Mouse (Mus musculus) mouse trophoblast stem cell (cell line): ENCODE measurements at regions not wholly inside any gene's neighbourhood (a gene's known extent, or its start where the extent isn't known, plus 50 kb on each side); places are given as distances from the start of the nearest gene placed in this dataset.

Experiments used
- in situ Hi-C, 2 experiments: fragments of 300-500 bp; cut with MseI, MboI; formaldehyde crosslinking; loops; 2 replicates in 1 of 2; 3 replicates in 1 of 2; pipeline ENCODE4 v1.15.1; 2025

DNA sequence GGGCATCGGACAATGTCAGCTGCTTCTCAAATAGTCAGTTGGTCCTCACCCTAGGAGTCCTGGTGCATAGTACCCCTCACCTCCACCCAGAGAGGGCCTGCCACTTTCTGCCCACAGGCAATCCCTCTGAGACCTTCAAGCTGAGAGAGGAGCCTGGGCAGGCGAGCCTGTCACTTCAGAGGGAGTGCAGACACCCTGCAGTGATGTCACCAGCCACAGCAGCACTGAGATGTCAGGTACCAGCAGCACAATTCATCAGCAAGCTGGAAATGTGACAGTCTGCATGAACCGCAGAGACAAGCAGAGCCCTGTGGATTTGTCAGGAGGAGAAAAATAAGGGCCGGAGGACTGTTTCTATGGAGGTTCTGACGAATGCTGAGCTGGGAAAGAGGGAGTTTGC, 324.3 kb downstream of the Qk start:
- in situ Hi-C loops = no loop called here

DNA sequence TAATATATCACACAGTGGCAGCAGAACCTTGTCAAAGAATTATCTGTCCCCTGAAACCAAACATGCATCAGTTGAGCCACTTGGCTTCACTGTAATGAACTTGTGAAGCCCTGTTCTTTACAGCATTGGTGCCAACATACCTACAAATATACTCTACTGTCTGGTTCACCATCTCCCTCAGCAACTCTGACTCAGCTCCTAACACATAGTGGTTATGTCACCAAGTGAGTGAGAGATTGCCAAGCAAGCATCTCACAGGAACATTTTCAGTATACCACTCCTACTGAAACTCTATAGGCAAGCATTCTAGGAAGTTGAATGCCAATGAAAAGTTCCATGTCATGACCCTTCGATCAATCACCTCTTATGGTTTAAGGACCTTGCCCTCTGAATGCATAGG, 321.2 kb upstream of the Pabpc6 start:
- in situ Hi-C loops = no loop called here

GRCm38 (mm10) chr17:9981273-9981672, 311.8 kb upstream of the Pabpc6 start:
- in situ Hi-C loops = no loop called here

DNA sequence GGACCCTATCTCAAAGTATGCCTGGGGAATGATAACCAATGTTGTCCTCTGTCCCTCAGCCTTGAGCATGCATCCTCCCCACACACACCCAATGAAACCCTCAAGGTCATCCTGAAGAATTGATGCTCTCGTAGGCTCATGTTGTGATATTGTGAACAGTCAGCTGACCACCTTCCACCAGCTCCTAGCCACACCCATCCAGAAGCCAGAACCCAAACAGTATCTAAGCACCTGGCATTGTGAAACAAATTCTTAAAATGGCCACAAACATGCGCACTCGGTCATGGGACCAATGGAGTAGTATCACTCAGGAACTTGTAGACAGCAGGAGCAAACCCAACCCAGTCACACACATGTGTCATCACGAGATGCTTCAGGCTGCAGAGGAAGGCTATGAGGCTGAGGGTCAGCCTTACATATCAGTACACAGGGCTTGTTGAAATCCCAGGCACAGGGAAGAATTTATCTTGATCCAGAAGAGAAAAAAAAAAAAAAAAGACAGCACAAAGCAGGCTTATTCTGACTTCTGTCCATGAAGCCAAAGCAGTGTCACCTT, 307.4 kb upstream of the Pabpc6 start:
- in situ Hi-C loops = no loop called here

- in situ Hi-C loops = no loop called here
These were observed 306.5 kb upstream of the Pabpc6 start for GRCm38 (mm10) chr17:9975995-9976394.

GRCm38 (mm10) chr17:9975153-9975552, 305.6 kb upstream of the Pabpc6 start:
- in situ Hi-C loops = no loop called here

DNA sequence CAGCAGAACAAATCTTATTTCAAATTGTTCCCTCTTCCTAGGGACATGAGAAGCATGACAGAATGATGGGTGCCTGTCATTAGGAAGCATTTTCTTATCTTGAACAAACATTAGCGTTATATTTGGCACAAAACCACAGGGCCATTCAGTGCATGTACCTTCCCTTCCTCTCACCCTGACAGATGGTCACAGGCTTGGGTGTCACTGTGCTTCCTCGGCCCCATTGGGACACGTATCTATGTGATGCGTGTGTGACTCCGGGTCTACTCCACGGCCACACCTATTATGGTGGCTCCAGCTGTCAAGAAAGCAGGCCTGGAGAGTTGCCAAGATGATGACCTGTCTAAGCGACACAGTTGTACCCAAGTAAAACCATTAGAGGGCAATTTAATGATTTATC, 298.5 kb upstream of the Pabpc6 start:
- in situ Hi-C loops = no loop called here

GRCm38 (mm10) chr17:9962893-9963436, 293.4 kb upstream of the Pabpc6 start:
- in situ Hi-C loops = no loop called here

DNA sequence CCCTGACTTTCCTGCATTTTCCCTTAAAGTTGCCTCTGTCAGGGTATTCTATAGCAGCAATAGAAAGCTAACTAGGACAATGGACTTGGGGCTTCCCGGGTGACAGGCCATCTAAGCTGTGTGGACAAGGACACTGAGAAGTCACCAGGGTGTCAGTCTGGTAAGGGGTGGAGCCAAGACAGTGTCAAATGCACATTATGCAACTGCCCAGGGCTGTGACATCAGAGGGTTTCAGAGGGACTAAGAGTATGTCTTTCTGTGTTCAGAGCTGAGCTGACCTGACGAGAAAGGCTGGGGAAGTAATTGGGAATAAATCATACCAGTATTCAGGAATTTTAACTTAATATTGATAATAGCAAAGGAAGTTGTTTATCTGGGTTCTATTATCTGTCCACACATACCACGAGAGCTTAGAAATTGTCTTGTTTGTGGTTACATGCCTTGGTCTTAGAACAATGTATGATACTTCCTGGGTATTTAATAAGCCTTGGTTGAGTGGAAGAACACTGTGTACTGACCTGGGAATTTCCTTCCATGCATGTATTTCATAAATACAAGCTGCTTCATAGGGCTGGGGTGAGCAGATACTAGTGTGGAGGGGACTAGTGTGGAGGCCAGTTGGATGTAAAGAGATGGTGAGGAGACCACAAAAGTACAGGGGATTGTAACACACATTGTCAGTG, 279.6 kb upstream of the Pabpc6 start:
- in situ Hi-C loops = no loop called here

DNA sequence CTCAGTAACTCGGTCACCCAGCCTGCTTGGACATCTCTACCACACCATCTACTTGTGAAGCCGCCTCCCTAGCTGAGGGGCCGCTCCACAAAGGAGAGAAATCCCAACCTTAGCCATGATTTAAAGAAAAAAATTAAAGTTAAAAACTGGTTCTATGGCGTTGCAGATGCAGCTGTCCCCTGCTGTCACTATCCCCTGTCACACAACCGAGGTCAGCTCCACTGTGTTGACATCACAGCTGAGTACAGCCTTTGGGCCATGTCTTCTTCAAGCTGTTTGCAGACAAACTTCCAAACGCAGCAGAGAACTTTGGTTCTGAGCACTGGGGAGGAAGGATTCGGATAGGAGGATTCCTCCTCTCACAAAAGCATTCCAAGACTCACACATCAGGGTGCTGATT, 278.1 kb upstream of the Pabpc6 start:
- in situ Hi-C loops = no loop called here

GRCm38 (mm10) chr17:9944513-9944912, 275.0 kb upstream of the Pabpc6 start:
- in situ Hi-C loops = no loop called here

GRCm38 (mm10) chr17:9942171-9942570, 272.7 kb upstream of the Pabpc6 start:
- in situ Hi-C loops = no loop called here

GRCm38 (mm10) chr17:9939576-9939975, 270.1 kb upstream of the Pabpc6 start:
- in situ Hi-C loops = no loop called here

GRCm38 (mm10) chr17:9938426-9938825, 268.9 kb upstream of the Pabpc6 start:
- in situ Hi-C loops = no loop called here

DNA sequence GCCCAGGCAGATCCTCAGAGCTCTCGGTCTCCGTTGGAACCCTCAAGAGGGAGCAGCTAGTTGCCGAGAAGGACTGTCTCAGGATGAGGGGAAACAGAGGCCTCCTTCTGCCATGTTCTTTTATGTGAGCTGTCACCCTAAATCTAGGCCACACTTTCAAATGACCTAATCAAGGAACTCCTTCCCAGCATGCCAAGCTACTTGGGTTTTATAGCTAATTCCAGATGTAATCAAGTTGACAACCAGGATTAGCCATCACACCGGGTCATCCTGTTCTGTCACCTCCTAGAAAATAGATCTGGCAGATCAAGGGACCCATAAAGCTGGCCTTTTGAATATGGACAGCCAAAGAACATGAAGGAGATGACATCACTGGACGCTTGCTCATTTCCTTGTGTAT, 267.7 kb upstream of the Pabpc6 start:
- in situ Hi-C loops = no loop called here

DNA sequence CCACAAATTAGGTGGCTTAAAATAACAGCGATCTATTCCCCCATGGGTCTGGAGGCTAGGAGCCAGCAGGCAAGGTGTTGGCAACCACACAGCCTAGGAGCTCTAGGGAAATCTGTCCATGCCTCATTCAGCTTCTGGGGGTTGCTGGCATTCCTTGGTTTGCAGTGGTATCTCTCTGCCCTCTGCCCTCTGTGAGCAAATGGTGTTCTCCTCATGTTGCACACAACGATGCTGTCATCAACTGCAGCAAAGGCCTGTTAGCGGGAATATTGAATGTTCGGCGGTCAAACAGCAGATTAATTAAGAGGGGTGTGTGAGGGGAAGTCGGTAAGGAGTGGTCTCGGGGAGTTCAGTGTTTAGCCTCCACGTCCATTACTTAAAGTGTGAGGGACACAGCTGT, 262.7 kb upstream of the Pabpc6 start:
- in situ Hi-C loops = no loop called here

DNA sequence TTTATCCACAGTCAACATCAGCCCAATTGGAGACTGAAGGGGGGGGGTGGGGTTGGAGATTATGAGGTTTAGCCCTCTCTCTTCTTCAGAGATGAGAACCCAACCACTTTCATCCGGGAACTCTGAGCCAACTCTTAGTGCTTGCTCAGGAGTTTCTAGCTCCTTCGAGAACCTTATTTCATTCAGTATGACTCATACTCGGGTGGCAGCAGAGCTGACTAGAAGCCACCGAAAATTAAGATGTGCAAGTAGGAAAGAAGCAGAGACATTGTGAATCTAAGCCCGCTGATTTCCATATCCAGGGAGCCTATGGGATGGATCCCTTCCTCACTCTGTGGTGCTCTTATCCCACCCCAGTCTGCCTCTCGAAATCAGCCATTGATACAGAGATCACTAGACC, 262.0 kb upstream of the Pabpc6 start:
- in situ Hi-C loops = no loop called here

DNA sequence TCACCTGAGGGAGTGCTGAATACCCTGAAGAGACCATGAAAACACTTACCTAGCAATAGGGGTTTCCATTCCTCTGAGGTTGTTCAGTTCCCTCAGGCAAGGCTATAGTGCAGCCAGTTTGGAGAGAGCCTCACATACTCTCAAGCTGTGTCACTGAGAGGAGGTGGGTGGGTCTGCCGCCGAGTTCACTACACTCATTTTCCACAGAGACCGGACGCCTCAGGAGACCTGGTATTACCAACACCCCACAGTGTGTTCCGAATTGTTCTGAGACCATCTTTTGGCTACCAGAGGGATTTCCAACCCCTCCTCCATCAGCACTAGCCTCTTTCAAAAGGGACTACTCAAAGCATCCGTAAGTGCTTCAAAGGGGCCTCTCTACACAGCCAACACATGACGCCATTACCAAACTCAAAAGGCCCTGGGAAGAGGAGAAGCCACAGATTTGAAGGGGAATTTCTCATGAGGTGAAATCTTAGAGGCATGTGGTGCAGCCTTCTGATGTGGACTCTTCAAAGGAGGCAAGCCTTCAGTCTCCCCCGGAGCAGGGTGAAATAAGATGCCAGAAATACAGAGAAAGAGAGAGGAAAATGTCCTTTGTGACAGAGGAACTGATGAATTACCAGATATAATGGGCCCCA, 260.1 kb upstream of the Pabpc6 start:
- in situ Hi-C loops = no loop called here

- in situ Hi-C loops = no loop called here
These were observed 258.2 kb upstream of the Pabpc6 start for GRCm38 (mm10) chr17:9927724-9928123.

GRCm38 (mm10) chr17:9926308-9926707, 256.8 kb upstream of the Pabpc6 start:
- in situ Hi-C loops = no loop called here

DNA sequence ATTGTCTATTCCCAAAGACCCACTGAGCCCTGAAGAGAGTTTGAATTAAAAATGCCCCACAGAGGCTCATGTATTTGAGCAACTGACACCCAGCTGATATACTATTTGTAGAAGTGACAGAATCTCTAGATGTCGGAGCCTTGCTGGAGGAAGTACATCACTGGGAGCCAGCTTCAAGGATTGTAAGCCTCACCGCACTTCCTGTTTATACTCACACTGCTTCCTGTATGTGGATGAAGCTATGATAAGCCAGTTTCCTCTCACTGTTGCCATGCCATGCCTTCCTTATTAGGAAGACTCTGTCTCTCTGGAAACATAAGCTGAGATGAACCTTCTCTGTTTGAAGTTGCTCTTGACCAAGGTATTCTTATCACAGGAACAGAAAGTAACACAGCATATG, 251.8 kb upstream of the Pabpc6 start:
- in situ Hi-C loops = no loop called here

GRCm38 (mm10) chr17:9917031-9917430, 247.5 kb upstream of the Pabpc6 start:
- in situ Hi-C loops = no loop called here

GRCm38 (mm10) chr17:9910856-9911255, 241.3 kb upstream of the Pabpc6 start:
- in situ Hi-C loops = no loop called here
